Mouse (Mus musculus): ENCODE measurements around the gene Alg2.

GRCm38 (mm10) chr4:47491243-47491642 is 17.1 kb upstream of the Alg2 start:
- no peak for TF ChIP-seq POLR2A (IDR thresholded peaks at IDR 0.05; ENCODE audit: insufficient read depth, low read depth, low read length)
- no peak for TF ChIP-seq CTCF (IDR thresholded peaks at IDR 0.05; ENCODE audit: insufficient read depth, low read depth, low read length)
